ENCODE assay signal across 19 mouse cellular contexts in the genomic region with DNA sequence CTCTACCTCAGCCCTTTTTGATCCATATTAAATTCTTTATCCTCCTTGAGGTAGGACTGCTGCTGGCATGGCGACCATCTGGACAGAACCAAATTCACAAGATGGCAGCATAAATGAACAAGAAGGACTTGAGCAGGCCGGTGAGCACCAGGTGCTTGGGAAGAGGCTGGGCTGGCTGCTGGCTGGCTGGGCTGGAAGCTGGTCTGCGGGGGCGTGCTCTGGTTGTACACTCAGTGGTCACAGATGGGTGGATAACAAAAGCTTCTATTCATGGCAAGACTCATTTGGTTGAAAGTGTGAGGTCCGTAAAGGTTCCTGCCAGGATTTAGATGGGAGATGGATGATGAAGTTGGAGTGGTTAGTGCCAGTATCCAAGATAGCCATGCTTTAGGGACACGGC. TPM values are rescaled to one million over a fixed set of nuclear protein-coding genes. Genes with fewer than 3 reads are reported as not detected.
A peak's percentile ranks its signal among the peaks of the same experiment; 100 is the strongest.
DNase-seq lines count a peak whose midpoint lies in the region; ATAC-seq and TF ChIP-seq lines count a peak whose summit lies in the region.
"Had no signal": no experiment of that assay in that cellular context is flagged by ENCODE, and none has a peak within 500 bp of the region (broad histone marks: within the 10 kb centered on the region; RNA-seq: fewer than 3 reads in every experiment).

No protein-coding gene starts in this region.

- no peak for TF ChIP-seq CTCF in brain, embryonic 14.5 days (IDR thresholded peaks at IDR 0.05; ENCODE audit: borderline replicate concordance, extremely low read depth, insufficient read depth, insufficient read length)

- H3K4me1 ChIP-seq in hindbrain, embryonic 11.5 days (replicated peaks; ENCODE audit: control insufficient read depth, insufficient read depth, low read length): no peaks in the 10 kb centered on the region
- H3K4me1 ChIP-seq in hindbrain, embryonic 13.5 days (replicated peaks): peaks cover 10% of the 10 kb centered on the region
- H3K4me1 ChIP-seq: embryonic facial prominence, embryonic 10.5 days; heart, embryonic 12.5 days had no signal

- H3K27me3 ChIP-seq in hindbrain, embryonic 11.5 days (ENCODE audit: control insufficient read depth, insufficient read depth, low read length): no peaks in the 10 kb centered on the region
- no peaks in the 10 kb centered on the region for H3K27me3 ChIP-seq in hindbrain, embryonic 13.5 days
- H3K27me3 ChIP-seq: CH12.LX; forebrain, embryonic 13.5 days; hindbrain, embryonic 12.5 days had no signal

- H3K27ac ChIP-seq in hindbrain, embryonic 11.5 days (ENCODE audit: low read depth, low read length): no peak overlapping the region
- H3K27ac ChIP-seq in hindbrain, embryonic 13.5 days: no peak overlapping the region
- H3K27ac ChIP-seq: embryonic facial prominence, embryonic 10.5 days; forebrain, embryonic 13.5 days; hindbrain, embryonic 12.5 days had no signal

- no peak overlapping the region for H3K9ac ChIP-seq in hindbrain, embryonic 11.5 days (ENCODE audit: low read depth, low read length)
- no peak overlapping the region for H3K9ac ChIP-seq in hindbrain, embryonic 13.5 days
- H3K9ac ChIP-seq: forebrain, embryonic 13.5 days; forebrain, postnatal 0 days; heart, embryonic 12.5 days; hindbrain, embryonic 12.5 days had no signal

- DNase-seq in hindbrain, embryonic 11.5 days (ENCODE audit: low spot score): peak; percentile 13
- peak; percentile 62 for DNase-seq in layer of hippocampus, adult 9-11 months
- DNase-seq in layer of hippocampus, postnatal 25 days (ENCODE audit: extremely low spot score in 1 of 2, low spot score in 1 of 2): no peak
- DNase-seq in right cerebral cortex, postnatal 14 days: peak; percentile 14
- no peak for DNase-seq in right cerebral cortex, postnatal 36 days (ENCODE audit: low spot score in 2 of 2)
- DNase-seq in brain, embryonic 14.5 days (ENCODE audit: low read depth): peak; percentile 63
- no peak for DNase-seq in adrenal gland, postnatal 14 days
- DNase-seq: adrenal gland, adult 2 months; adrenal gland, postnatal 36 days; cerebellum, adult 18-20 months; cerebellum, adult 9-11 months; forebrain, postnatal 0 days; gastrocnemius, postnatal 14 days had no signal

- no peak overlapping the region for H3K4me2 ChIP-seq in hindbrain, embryonic 11.5 days (replicated peaks; ENCODE audit: low read depth, low read length)
- no peak overlapping the region for H3K4me2 ChIP-seq in hindbrain, embryonic 13.5 days
- H3K4me2 ChIP-seq: forebrain, embryonic 13.5 days; heart, embryonic 12.5 days; hindbrain, embryonic 12.5 days had no signal

- H3K4me3 ChIP-seq in hindbrain, embryonic 11.5 days (ENCODE audit: low read depth, low read length): no peak overlapping the region
- H3K4me3 ChIP-seq in hindbrain, embryonic 13.5 days: no peak overlapping the region
- H3K4me3 ChIP-seq: embryonic facial prominence, embryonic 10.5 days; forebrain, embryonic 13.5 days; heart, embryonic 12.5 days; hindbrain, embryonic 12.5 days had no signal

- H3K9me3 ChIP-seq in hindbrain, embryonic 11.5 days (ENCODE audit: control insufficient read depth, low read length): no peaks in the 10 kb centered on the region
- H3K9me3 ChIP-seq in hindbrain, embryonic 13.5 days: no peaks in the 10 kb centered on the region
- H3K9me3 ChIP-seq: embryonic facial prominence, embryonic 10.5 days; forebrain, embryonic 13.5 days; heart, embryonic 12.5 days; hindbrain, embryonic 12.5 days had no signal

- no peak for TF ChIP-seq POLR2A in brain, embryonic 14.5 days (IDR thresholded peaks at IDR 0.05; ENCODE audit: borderline replicate concordance, extremely low read depth, insufficient read depth, insufficient read length, poor library complexity, severe bottlenecking)

- ATAC-seq in hindbrain, embryonic 11.5 days (ENCODE audit: low FRiP score): no peak
- no peak for ATAC-seq in hindbrain, embryonic 13.5 days (ENCODE audit: low FRiP score)
- ATAC-seq: forebrain, embryonic 13.5 days; forebrain, postnatal 0 days had no signal

- H3K36me3 ChIP-seq in hindbrain, embryonic 11.5 days (ENCODE audit: control insufficient read depth, insufficient read depth, low read length): no peaks in the 10 kb centered on the region
- no peaks in the 10 kb centered on the region for H3K36me3 ChIP-seq in hindbrain, embryonic 13.5 days
- H3K36me3 ChIP-seq: embryonic facial prominence, embryonic 10.5 days; heart, embryonic 12.5 days; hindbrain, embryonic 12.5 days had no signal

- WGBS in hindbrain, embryonic 11.5 days: 56% methylated on average over 6 of the region's 6 CpGs
- WGBS in hindbrain, embryonic 13.5 days: 54% methylated on average over 6 of the region's 6 CpGs

RNA-seq across cellular contexts. Expression of gene Tecta, which starts 1.8 kb away (rescaled TPM):
- polyA plus RNA-seq in hindbrain, embryonic 11.5 days (2014; fragmentation: Nextera tagmentation; extraction: Ambion mirVana): 0.71 and 0.88 TPM in 2 replicates
- 0.35 and 0.47 TPM in 2 replicates for polyA plus RNA-seq in hindbrain, embryonic 13.5 days (2015; fragmentation: Nextera tagmentation; extraction: Ambion mirVana)
- under 1 TPM; 0.44 to 0.94 TPM for total RNA-seq in layer of hippocampus, postnatal 25 days (2021)
- 0.63 and 0.71 TPM in 2 replicates for polyA plus RNA-seq in brain, embryonic 14.5 days (2012; rRNA removed)
- 0.11 and 0.22 TPM in 2 replicates for total RNA-seq in adrenal gland, postnatal 14 days (2021)

Comparison
In these comparisons a context has a peak if more than half of its experiments do, and no peak if none do; other contexts are left out.
1. DNase-seq: peak in hindbrain, embryonic 11.5 days (single experiment), layer of hippocampus, adult 9-11 months (single experiment), right cerebral cortex, postnatal 14 days (single experiment) and brain, embryonic 14.5 days (single experiment); none in layer of hippocampus, postnatal 25 days (0 of 2), right cerebral cortex, postnatal 36 days (0 of 2) and adrenal gland, postnatal 14 days (single experiment).